8 mouse cellular contexts compared by ENCODE assay signal in the genomic region with DNA sequence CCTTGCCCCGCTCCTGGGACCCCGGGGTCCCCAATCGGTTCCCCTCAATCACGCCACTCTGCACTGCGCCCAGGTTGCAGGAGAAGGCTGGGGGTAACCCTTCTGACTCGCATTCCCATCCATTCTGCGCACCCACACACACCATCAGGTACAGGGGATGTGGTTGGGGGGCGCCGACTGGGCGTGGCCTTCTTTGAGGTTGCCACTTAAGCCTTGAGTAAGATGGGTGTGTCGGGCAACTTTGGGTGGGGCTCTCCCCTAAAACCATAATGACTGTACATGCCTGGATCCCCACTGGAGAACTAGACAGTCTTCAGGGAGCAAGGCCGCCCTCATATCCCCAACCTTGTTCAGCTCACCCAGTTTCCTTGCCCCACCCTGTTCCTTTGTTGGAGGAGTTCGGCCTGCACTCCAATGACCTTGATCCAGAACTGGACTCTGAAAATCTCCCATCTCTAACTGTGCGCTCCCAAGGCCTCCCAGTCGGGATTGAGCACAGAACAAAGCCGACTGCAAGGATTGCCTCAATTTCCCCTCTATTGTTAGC. TPM values are rescaled to one million over a fixed set of nuclear protein-coding genes. Genes with fewer than 3 reads are reported as not detected.
DNase-seq lines count a peak whose midpoint lies in the region; ATAC-seq and TF ChIP-seq lines count a peak whose summit lies in the region.

No protein-coding gene starts in this region.

- no peaks in the 10 kb centered on the region for H3K36me3 ChIP-seq in lung, embryonic 15.5 days
- H3K36me3 ChIP-seq in hindbrain, embryonic 13.5 days: no peaks in the 10 kb centered on the region
- 0 out of 2 replicates have a peak, but pooled peaks cover 3% of the 10 kb centered on the region for H3K36me3 ChIP-seq in midbrain, postnatal 0 days (ENCODE audit: insufficient read depth, low read length)

- H3K4me3 ChIP-seq in lung, embryonic 15.5 days: peak overlapping the region; percentile 23
- peak overlapping the region; percentile 88 for H3K4me3 ChIP-seq in hindbrain, embryonic 13.5 days
- H3K4me3 ChIP-seq in midbrain, postnatal 0 days (ENCODE audit: low read depth, low read length): peak overlapping the region; percentile 47

- 12% methylated on average over 16 of the region's 16 CpGs for WGBS in lung, embryonic 15.5 days
- WGBS in hindbrain, embryonic 13.5 days: 3% methylated on average over 16 of the region's 16 CpGs
- WGBS in midbrain, postnatal 0 days: 2% methylated on average over 16 of the region's 16 CpGs

- no peak overlapping the region for H3K27ac ChIP-seq in lung, embryonic 15.5 days
- peak overlapping the region; percentile 99 for H3K27ac ChIP-seq in hindbrain, embryonic 13.5 days
- H3K27ac ChIP-seq in midbrain, postnatal 0 days (ENCODE audit: low read depth, low read length): peak overlapping the region; percentile 98

- H3K9ac ChIP-seq in lung, embryonic 15.5 days: no peak overlapping the region
- peak overlapping the region; percentile 100 for H3K9ac ChIP-seq in hindbrain, embryonic 13.5 days
- peak overlapping the region; percentile 77 for H3K9ac ChIP-seq in midbrain, postnatal 0 days (replicated peaks; ENCODE audit: low read length, poor library complexity, severe bottlenecking)

- ATAC-seq in CD4-positive, CD25-positive, alpha-beta regulatory T cell, adult 4 months: no peak
- ATAC-seq in lung, embryonic 15.5 days (ENCODE audit: borderline replicate concordance, extremely low read depth, low FRiP score, low TSS enrichment): no peak
- peak; percentile 59 for ATAC-seq in hindbrain, embryonic 13.5 days (ENCODE audit: low FRiP score)
- peak; percentile 54 for ATAC-seq in midbrain, postnatal 0 days (ENCODE audit: low FRiP score)

- H3K4me2 ChIP-seq in lung, embryonic 15.5 days: peak overlapping the region; percentile 48
- H3K4me2 ChIP-seq in hindbrain, embryonic 13.5 days: peak overlapping the region; percentile 94
- H3K4me2 ChIP-seq in midbrain, postnatal 0 days (ENCODE audit: low read depth, low read length, poor library complexity, severe bottlenecking): peak overlapping the region; percentile 89

- peaks cover 9% of the 10 kb centered on the region; the same call in 1 of the 2 replicates for H3K4me1 ChIP-seq in lung, embryonic 15.5 days
- H3K4me1 ChIP-seq in hindbrain, embryonic 13.5 days (replicated peaks): peaks cover 63% of the 10 kb centered on the region
- H3K4me1 ChIP-seq in midbrain, postnatal 0 days (ENCODE audit: insufficient read depth, low read length): peaks cover 19% of the 10 kb centered on the region

- DNase-seq in CD4-positive, CD25-positive, alpha-beta regulatory T cell, adult 2 months (ENCODE audit: low read depth, low spot score): peak; percentile 22
- DNase-seq in lung, postnatal 25 days (ENCODE audit: low spot score): no peak
- peak; percentile 50 for DNase-seq in midbrain, postnatal 0 days (ENCODE audit: low spot score)
- no peak for DNase-seq in adrenal gland, adult 2 months
- DNase-seq in gastrocnemius, adult 18-20 months (ENCODE audit: low spot score): no peak

- TF ChIP-seq CTCF in midbrain, postnatal 0 days (IDR thresholded peaks at IDR 0.05): no peak

- no peaks in the 10 kb centered on the region for H3K9me3 ChIP-seq in lung, embryonic 15.5 days
- no peaks in the 10 kb centered on the region for H3K9me3 ChIP-seq in hindbrain, embryonic 13.5 days
- no peaks in the 10 kb centered on the region for H3K9me3 ChIP-seq in midbrain, postnatal 0 days (ENCODE audit: low read length)

- peaks cover 71% of the 10 kb centered on the region for H3K27me3 ChIP-seq in lung, embryonic 15.5 days
- H3K27me3 ChIP-seq in hindbrain, embryonic 13.5 days: 0 out of 2 replicates have a peak, but pooled peaks cover 4% of the 10 kb centered on the region
- H3K27me3 ChIP-seq in midbrain, postnatal 0 days (ENCODE audit: insufficient read depth, low read length): no peaks in the 10 kb centered on the region

RNA-seq across cellular contexts. Expression of gene Tubb3, which starts 0.6 kb away (rescaled TPM):
- 1 to 10 TPM in 1 of 2 experiments, not detected in 1; 1.2 TPM for polyA plus RNA-seq in CD4-positive, CD25-positive, alpha-beta regulatory T cell, adult 4 months (2017; shearing (Covaris generic))
- 4.6 and 11.4 TPM in 2 replicates for polyA plus RNA-seq in lung, embryonic 15.5 days (2015; fragmentation: Nextera tagmentation; extraction: Ambion mirVana)
- 1,817 and 1,895 TPM in 2 replicates for polyA plus RNA-seq in hindbrain, embryonic 13.5 days (2015; fragmentation: Nextera tagmentation; extraction: Ambion mirVana)
- total RNA-seq in midbrain, postnatal 0 days (2014; rRNA removed): 3,827 and 3,963 TPM in 2 replicates
- polyA plus RNA-seq in midbrain, postnatal 0 days (2015; fragmentation: Nextera tagmentation; extraction: Ambion mirVana): 1,921 and 2,058 TPM in 2 replicates
- 1 to 10 TPM; 2.4 to 8.3 TPM for total RNA-seq in adrenal gland, adult 2 months (2021)
- polyA plus RNA-seq in adrenal gland, adult 2 months (2012; rRNA removed): 3.8 and 21.1 TPM in 2 replicates
- total RNA-seq in gastrocnemius, adult 18-20 months (2021): not detected

RNA-seq across cellular contexts. Expression of gene Mc1r, which starts 4.9 kb away (rescaled TPM):
- polyA plus RNA-seq in CD4-positive, CD25-positive, alpha-beta regulatory T cell, adult 4 months (2017; shearing (Covaris generic)): under 1 TPM in 1 of 2 experiments, not detected in 1; 0.17 TPM
- polyA plus RNA-seq in lung, embryonic 15.5 days (2015; fragmentation: Nextera tagmentation; extraction: Ambion mirVana): not detected in 2 replicates
- 0.17 TPM in 2 replicates for polyA plus RNA-seq in hindbrain, embryonic 13.5 days (2015; fragmentation: Nextera tagmentation; extraction: Ambion mirVana)
- total RNA-seq in midbrain, postnatal 0 days (2014; rRNA removed): 0.22 TPM in 1 of 2 replicates, not detected in the other
- 0.09 TPM in 1 of 2 replicates, not detected in the other for polyA plus RNA-seq in midbrain, postnatal 0 days (2015; fragmentation: Nextera tagmentation; extraction: Ambion mirVana)
- not detected for total RNA-seq in adrenal gland, adult 2 months (2021)
- not detected in 2 replicates for polyA plus RNA-seq in adrenal gland, adult 2 months (2012; rRNA removed)
- total RNA-seq in gastrocnemius, adult 18-20 months (2021): not detected

RNA-seq across cellular contexts. Expression of gene Def8, which starts 11.5 kb away (rescaled TPM):
- 10 to 100 TPM in 1 of 2 experiments, 1 to 10 TPM in 1; 6.9 to 14.2 TPM for polyA plus RNA-seq in CD4-positive, CD25-positive, alpha-beta regulatory T cell, adult 4 months (2017; shearing (Covaris generic))
- polyA plus RNA-seq in lung, embryonic 15.5 days (2015; fragmentation: Nextera tagmentation; extraction: Ambion mirVana): 29.7 and 31.1 TPM in 2 replicates
- 42.2 and 44.3 TPM in 2 replicates for polyA plus RNA-seq in hindbrain, embryonic 13.5 days (2015; fragmentation: Nextera tagmentation; extraction: Ambion mirVana)
- total RNA-seq in midbrain, postnatal 0 days (2014; rRNA removed): 47.6 and 49.4 TPM in 2 replicates
- 36.4 and 39.4 TPM in 2 replicates for polyA plus RNA-seq in midbrain, postnatal 0 days (2015; fragmentation: Nextera tagmentation; extraction: Ambion mirVana)
- 10 to 100 TPM; 26.0 to 31.7 TPM for total RNA-seq in adrenal gland, adult 2 months (2021)
- 24.0 and 24.6 TPM in 2 replicates for polyA plus RNA-seq in adrenal gland, adult 2 months (2012; rRNA removed)
- total RNA-seq in gastrocnemius, adult 18-20 months (2021): 10 to 100 TPM; 34.6 to 43.7 TPM

RNA-seq across cellular contexts. Expression of gene Tcf25, which starts 38.3 kb away (rescaled TPM):
- 10 to 100 TPM; 83.1 to 91.9 TPM for polyA plus RNA-seq in CD4-positive, CD25-positive, alpha-beta regulatory T cell, adult 4 months (2017; shearing (Covaris generic))
- polyA plus RNA-seq in lung, embryonic 15.5 days (2015; fragmentation: Nextera tagmentation; extraction: Ambion mirVana): 143 and 162 TPM in 2 replicates
- 273 and 284 TPM in 2 replicates for polyA plus RNA-seq in hindbrain, embryonic 13.5 days (2015; fragmentation: Nextera tagmentation; extraction: Ambion mirVana)
- total RNA-seq in midbrain, postnatal 0 days (2014; rRNA removed): 538 and 541 TPM in 2 replicates
- polyA plus RNA-seq in midbrain, postnatal 0 days (2015; fragmentation: Nextera tagmentation; extraction: Ambion mirVana): 413 and 416 TPM in 2 replicates
- 100 to 1,000 TPM; 230 to 235 TPM for total RNA-seq in adrenal gland, adult 2 months (2021)
- 151 and 158 TPM in 2 replicates for polyA plus RNA-seq in adrenal gland, adult 2 months (2012; rRNA removed)
- 100 to 1,000 TPM; 128 to 130 TPM for total RNA-seq in gastrocnemius, adult 18-20 months (2021)

Comparison
In these comparisons a context has a peak if more than half of its experiments do, and no peak if none do; other contexts are left out.
1. DNase-seq: peak in CD4-positive, CD25-positive, alpha-beta regulatory T cell, adult 2 months (single experiment) and midbrain, postnatal 0 days (single experiment); none in lung, postnatal 25 days (single experiment), adrenal gland, adult 2 months (single experiment) and gastrocnemius, adult 18-20 months (single experiment).
2. ATAC-seq: peak in hindbrain, embryonic 13.5 days (single experiment) and midbrain, postnatal 0 days (single experiment); none in CD4-positive, CD25-positive, alpha-beta regulatory T cell, adult 4 months (single experiment) and lung, embryonic 15.5 days (single experiment).
3. H3K4me3 ChIP-seq: peak in every context shown above with its lines; median percentile 88 in hindbrain, embryonic 13.5 days; 47 in midbrain, postnatal 0 days; 23 in lung, embryonic 15.5 days.
4. RNA of gene Tubb3, which starts 0.6 kb away (polyA plus RNA-seq): 1,921 to 2,058 TPM in midbrain, postnatal 0 days and 1,817 to 1,895 TPM in hindbrain, embryonic 13.5 days; 4.6 to 11.4 TPM in lung, embryonic 15.5 days, 3.8 to 21.1 TPM in adrenal gland, adult 2 months and 1.2 TPM in CD4-positive, CD25-positive, alpha-beta regulatory T cell, adult 4 months; every median in the first group is over 10 times any median in the second.
5. Peak in every context shown above with its lines, with median percentiles within 50 percentile points of each other: H3K4me2 ChIP-seq.